Mouse (Mus musculus): ENCODE data around the gene Tssk3.

Gene Tssk3

DNA sequence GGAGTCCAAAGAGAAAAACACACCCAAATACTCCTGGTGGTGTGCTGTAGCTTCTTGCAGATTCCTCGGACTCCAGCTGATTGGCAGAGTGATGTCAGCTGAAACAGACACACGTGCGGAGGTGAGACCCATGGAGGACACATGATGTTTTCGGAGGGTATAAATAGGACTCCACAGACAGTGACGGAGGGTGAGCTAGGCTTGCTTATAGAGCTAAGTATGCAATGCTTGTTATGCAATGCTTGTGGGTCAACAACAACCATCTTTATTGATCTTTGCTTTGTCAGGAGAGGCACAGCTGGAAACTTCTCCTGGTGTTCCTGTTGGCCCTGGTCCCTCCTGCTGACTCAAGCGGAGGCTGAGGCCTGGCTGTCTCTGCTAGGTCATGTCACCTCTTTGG, 42.1 kb downstream of the Tssk3 start:
- DNase-seq (ENCODE audit: low spot score in 2 of 2) = no peak

DNA sequence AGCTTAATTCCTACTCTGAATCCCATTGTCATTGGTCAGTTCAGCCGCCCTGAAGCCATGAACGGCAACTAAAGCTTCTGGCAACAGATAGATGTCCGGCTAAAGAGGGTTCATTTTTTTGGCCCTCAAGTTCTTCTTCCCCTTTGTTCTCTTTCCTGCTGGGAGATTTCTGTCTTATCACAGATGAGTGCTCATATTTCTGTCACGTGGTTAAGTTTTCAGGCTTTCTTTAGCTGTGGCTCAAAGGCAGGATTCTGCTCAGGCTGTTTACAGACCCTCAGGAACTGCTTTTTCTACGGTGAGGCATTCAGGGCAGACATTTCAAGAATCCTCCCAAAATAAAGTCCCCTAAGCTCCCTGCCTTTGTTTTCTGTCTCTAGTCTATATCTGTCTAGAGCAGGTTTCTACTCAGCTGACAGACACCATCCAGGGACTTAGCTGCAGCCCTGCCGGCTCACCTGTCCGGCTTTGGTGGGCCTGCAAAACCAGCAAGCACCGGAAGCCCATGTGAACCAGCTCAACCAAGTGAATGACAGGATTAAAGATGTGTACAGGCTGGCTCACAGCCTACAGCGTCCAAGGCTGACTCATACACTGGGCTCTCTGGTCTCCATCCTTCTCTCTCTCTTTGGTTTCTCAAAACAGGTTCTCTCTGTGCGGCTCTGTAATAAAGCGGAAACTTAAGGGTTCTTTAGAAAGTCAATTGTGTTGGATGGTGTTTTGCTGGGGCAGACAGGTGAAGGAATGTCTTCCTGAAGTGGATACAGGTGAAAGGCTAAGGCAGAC, 42.9 kb downstream of the Tssk3 start:
- DNase-seq (ENCODE audit: low spot score in 2 of 2) = no peak

DNA sequence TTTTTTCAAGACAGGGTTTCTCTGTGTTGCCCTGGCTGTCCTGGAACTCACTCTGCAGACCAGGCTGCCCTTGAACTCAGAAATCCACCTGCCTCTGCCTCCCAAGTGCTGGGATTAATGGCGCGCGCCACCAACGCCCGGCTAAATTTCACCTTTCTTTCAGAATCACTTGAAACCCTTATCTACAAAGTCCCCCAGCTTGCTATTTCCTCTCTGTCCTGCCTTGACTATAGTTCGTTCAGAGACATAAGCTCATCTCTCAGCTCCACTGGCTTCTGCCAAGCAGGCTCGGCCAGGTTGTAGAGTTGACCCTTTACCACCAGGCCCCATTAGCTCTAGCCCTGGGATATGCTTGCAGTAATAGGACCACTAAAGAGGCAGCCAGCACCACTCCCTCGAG, 43.5 kb downstream of the Tssk3 start:
- DNase-seq (ENCODE audit: low spot score in 2 of 2) = no peak

DNA sequence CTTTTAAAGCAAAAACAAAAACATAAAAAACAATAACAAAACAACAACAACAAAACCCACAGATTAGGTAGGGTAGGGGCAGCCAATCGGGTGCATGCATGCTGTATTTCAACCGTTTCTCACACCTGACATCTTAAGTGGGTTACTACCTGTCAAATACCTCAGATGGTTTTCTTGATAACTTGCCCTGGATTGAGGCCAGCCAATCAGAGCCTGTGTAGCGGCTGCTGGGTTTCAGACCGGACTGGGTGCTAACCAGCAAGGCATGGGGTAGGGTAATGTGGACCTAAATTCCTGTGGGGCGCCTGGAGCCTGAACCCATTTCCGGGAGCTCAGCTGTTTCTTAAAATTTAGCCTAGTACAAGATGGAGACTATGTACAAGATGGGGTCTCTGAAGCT, 49.7 kb downstream of the Tssk3 start:
- no peak for DNase-seq (ENCODE audit: low spot score in 2 of 2)

DNA sequence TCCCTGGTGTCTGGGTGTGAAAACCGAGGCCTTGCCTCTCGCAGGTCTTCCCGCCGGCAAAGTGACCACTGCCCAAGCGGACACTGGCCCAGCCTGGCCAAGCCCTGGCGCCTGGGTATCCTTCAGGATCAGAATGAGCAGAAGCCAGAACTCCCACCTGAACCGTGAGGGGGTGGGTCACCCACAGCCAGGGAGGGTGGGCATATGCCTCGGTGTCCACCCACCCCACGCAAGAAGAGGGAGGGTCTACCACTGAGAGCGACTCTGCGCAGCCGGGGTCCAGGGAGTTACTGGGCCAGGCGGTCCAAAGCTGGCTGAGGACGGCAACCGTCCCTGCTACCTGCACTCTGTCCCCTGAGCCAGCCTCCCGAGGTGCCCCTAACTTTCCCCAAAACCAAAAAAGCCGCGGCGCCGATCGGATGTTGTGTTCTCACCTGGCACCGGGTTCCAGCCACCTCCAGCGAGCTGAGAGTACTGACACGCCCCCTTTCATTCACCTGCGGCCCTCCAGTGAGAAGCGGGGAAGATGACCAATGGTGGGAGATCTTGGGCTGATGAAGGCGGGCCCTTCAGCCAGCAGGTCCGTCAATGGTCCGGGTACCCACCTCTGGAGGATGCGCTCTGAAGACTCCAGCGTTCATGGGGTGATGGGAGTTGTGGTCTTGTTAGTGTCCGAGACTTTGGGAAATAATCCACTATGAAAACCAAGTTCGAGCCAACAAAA, 50.3 kb downstream of the Tssk3 start, which contains the start of gene Zbtb8b:
Zbtb8b (minus strand) TSS at position 514 of the 724 bp plus-strand sequence.
- DNase-seq (ENCODE audit: low spot score in 2 of 2) = peak; percentile 73 to 89
